Mouse (Mus musculus) ES-Bruce4 (cell line): ENCODE measurements around the gene Banp. TPM values are rescaled to one million over a fixed set of nuclear protein-coding genes. Genes with fewer than 3 reads are reported as not detected.
A peak's percentile ranks its signal among the peaks of the same experiment; 100 is the strongest.

Source experiments
- H3K27ac ChIP-seq: 2 replicates; pipeline ENCODE4 v1.5.1; 2012; ENCODE audit warnings: low read length, inconsistent platforms; ENCODE audit not compliant: insufficient read depth
- H3K27me3 ChIP-seq: 2 replicates; pipeline ENCODE4 v1.6.1; 2012; ENCODE audit warnings: mild to moderate bottlenecking, low read length, inconsistent platforms; ENCODE audit not compliant: control insufficient read depth, poor library complexity, insufficient read depth, severe bottlenecking
- H3K36me3 ChIP-seq: 2 replicates; pipeline ENCODE4 v1.6.1; 2012; ENCODE audit warnings: inconsistent platforms, mild to moderate bottlenecking, low read length, moderate library complexity; ENCODE audit not compliant: control insufficient read depth, poor library complexity, insufficient read depth, severe bottlenecking
- H3K4me1 ChIP-seq: one replicate; pipeline ENCODE4 v1.8.1; 2011; ENCODE audit warnings: low read length; ENCODE audit not compliant: control insufficient read depth, insufficient read depth
- H3K4me3 ChIP-seq: 2 replicates; pipeline ENCODE4 v1.5.1; 2011; ENCODE audit warnings: low read depth, mild to moderate bottlenecking, low read length
- H3K9ac ChIP-seq: 2 replicates; pipeline ENCODE4 v1.6.1; 2012; ENCODE audit warnings: low read depth, mild to moderate bottlenecking, inconsistent platforms; ENCODE audit not compliant: poor library complexity, severe bottlenecking
- H3K9me3 ChIP-seq: replicated peaks from 2 replicates; pipeline ENCODE4 v1.6.1; 2012; ENCODE audit warnings: mild to moderate bottlenecking, low read length, inconsistent platforms; ENCODE audit not compliant: control insufficient read depth, poor library complexity, insufficient read depth, severe bottlenecking
- CTCF ChIP-seq: IDR thresholded peaks from one replicate; pipeline ENCODE4 v1.8.1; 2011; ENCODE audit warnings: low read depth, low read length
- EP300 ChIP-seq: IDR thresholded peaks from 2 replicates; pipeline ENCODE4 v1.6.1; 2011; ENCODE audit warnings: low read depth, low read length; ENCODE audit not compliant: insufficient read depth
- POLR2A ChIP-seq: IDR thresholded peaks from one replicate; pipeline ENCODE4 v1.8.1; 2011; ENCODE audit warnings: low read length; ENCODE audit not compliant: insufficient read depth
- polyA plus RNA-seq: library from polyadenylated mRNA; stranded (reverse); fragments of >200 nt; gene quantifications from 2 replicates; pipeline ENCODE4 v1.2.4, GENCODE M21; 2011; ENCODE audit warnings: low read depth; ENCODE audit not compliant: missing spikeins, insufficient read depth, insufficient read length

The Banp gene
- polyA plus RNA-seq, 1 experiment, result 47.2 TPM

DNA sequence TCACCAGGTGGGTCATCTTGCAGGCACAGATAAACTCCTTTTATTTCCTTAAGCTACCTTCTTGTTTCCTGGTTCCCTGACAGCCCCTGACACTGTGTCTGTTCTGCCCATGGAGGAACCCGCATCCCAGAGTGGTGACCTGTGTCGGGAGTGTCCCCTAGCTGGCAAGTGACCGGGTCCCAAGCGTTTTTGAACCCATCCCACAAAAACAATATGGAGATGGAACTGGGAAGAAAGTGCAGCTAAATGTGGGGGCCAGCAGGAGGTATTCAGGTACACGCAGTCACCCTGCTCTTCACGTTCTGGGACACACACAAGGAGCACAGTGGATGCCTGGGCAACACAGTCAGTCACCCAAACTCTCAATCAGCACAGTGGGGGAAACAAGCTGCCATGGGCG lies 3.2 kb upstream of the Banp start:
- TF ChIP-seq POLR2A (no peak), EP300 (no peak), CTCF (no peak)
- Histone ChIP-seq H3K27me3 (no peaks in the 10 kb centered on the region), H3K9me3 (no peaks in the 10 kb centered on the region), H3K9ac (no peak overlapping the region), H3K4me3 (no peak overlapping the region), H3K4me1 (peaks cover 6% of the 10 kb centered on the region), H3K36me3 (no peaks in the 10 kb centered on the region), H3K27ac (no peak overlapping the region)

DNA sequence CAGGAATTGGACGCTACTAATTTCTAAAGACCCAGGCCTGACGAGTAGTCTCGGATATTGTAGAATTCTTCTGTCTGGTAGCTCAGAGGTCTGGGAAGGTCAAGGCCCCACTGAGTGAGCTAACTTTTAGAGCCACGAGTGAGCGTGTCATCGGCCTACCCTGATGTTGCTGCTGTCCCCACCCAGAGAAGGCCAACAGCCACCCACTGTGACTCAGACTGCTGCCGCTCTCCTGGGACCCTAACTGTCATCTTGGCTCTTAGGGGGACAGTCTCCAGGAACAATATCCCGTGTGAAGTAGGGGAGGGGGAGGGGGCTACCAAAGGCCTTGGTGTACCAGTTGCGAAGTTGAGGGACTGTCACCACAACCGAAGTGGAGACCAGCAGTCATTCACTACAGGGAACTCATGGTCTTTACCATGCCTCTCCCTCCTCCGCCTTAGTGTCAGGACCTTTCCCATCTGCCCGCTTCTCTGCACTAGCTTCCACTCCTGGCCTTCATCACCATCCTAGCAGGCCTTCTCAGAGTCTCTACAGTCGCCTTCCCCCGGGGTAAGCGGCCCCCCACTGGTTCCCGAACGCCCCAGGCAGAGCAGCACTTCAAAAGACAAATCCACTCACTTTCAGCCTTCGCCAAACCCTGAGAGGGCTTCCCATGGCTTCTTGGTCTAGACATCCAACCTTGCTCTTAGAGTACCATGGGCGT lies 2.4 kb upstream of the Banp start:
- TF ChIP-seq EP300 (no peak), CTCF (no peak), POLR2A (no peak)
- Histone ChIP-seq H3K27ac (peak overlapping the region; percentile 45), H3K36me3 (no peaks in the 10 kb centered on the region)

DNA sequence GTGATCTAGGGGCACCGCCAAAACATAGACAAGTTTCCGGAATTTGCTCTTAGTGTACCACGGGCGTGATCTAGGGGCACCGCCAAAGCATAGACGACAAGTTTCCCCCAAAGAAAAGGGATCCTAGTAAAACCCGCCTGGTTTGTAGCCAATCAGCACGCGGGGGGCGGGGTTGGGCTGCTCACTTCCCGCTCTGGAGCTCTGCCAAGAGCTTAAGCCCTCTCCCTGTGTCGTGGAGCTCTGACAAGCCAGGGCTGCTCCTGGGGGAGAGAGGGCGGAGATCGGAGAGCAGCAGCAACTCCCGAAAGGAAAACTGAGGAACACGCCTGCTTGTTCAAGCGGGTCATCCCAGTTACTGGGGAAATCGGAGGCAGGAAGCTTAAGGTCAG lies 1.8 kb upstream of the Banp start:
- Histone ChIP-seq H3K4me3 (peak overlapping the region; percentile 61), H3K9me3 (no peaks in the 10 kb centered on the region), H3K27me3 (no peaks in the 10 kb centered on the region), H3K9ac (peak overlapping the region; percentile 58), H3K36me3 (no peaks in the 10 kb centered on the region), H3K4me1 (peaks cover 6% of the 10 kb centered on the region), H3K27ac (peak overlapping the region; percentile 45)
- 0 out of 2 replicates have a peak, but pooled peaks have one; percentile 53 for TF ChIP-seq EP300
- TF ChIP-seq POLR2A, result peak; percentile 75
- no peak for TF ChIP-seq CTCF

More for the DNA sequence above, 2.4 kb upstream of the Banp start:
- Histone ChIP-seq H3K4me1 (peaks cover 6% of the 10 kb centered on the region), H3K27me3 (no peaks in the 10 kb centered on the region), H3K9ac (peak overlapping the region; percentile 58), H3K4me3 (peak overlapping the region; percentile 50), H3K9me3 (no peaks in the 10 kb centered on the region)

DNA sequence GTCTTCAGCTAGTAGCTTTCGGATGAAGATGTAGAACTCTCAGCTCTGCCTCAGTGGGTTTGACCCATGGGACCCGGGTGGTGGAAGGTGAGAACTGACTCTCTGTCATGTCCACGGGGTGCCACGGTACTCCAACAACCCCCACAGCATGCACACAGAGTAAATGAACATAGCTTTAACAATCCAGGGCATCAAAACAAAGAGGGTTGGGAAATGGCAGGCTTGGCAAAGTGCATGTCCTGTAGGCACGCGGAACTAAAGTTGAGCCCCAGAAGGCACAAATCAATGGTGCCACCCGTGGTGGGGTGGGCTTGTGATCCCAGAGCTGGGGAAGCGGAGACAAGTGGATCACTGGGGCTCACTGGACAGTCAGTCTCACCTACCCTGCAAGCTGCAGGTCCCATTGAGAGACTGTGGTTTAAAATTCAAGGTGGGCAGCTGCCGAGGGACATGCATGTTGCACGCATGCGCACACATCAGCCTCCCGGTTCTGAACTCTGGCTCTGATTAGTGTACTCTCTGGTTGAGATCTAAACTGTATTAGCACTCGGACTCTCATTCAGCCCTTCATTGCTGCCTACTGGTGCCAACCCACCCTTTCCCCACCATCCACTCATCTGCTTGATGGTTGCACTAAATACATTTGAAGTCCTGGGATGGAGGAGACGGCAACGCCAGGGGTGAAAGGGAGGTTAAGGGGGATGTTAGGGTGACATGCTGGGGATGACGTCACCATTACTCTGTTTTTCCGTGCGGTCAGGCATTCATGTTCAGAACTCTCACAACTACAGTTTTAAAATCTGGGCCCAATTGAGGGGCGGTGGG lies 1.0 kb upstream of the Banp start:
- H3K27me3 ChIP-seq, result no peaks in the 10 kb centered on the region
- H3K9me3 ChIP-seq, result no peaks in the 10 kb centered on the region
- peak overlapping the region; percentile 58 for H3K9ac ChIP-seq
- H3K36me3 ChIP-seq, result peaks cover 3% of the 10 kb centered on the region; the same call in 1 of the 2 replicates
- H3K4me3 ChIP-seq, result peak overlapping the region; percentile 61
- no peak for TF ChIP-seq POLR2A
- no peak for TF ChIP-seq CTCF
- TF ChIP-seq EP300, result no peak
- H3K4me1 ChIP-seq, result peaks cover 6% of the 10 kb centered on the region
- peak overlapping the region; percentile 35 for H3K27ac ChIP-seq

DNA sequence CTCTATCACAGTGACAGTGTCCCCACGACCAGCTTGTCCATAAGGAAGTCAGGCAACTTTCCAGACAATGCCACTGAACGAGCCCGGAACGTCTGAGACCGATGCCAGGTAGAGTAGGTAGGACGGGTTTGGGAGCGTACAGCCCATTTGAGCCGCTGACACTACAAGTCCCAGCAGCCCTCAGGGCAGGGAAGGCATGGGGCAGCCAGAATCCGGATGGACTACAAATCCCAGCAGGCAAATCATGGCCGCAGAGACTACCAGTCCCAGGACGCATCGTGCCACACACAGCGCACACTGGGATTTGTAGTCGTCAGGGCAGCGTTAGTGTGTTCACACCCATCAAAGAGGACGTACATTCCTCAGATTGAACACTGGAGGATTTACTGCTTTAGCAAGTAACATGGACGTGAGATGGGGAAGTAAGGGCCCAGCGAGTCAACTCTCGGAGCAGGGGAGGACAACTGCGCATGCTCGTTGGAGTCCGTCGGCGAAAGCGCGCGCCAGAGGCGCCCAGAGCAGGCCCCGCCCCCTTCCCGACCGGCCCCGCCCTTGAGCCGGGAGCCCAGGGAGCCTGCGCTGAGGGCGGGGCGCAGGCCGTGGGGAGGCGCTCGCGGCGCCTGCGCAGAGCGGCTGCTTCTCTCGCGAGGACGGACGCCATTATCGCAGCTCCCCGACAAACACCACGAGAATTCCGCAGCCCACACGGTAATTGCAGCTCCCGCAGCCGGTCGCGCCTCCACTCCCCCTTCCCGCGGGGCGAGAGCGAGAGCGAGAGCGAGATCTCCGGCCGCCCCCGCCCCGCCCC lies 595 bp downstream of the Banp start:
- H3K9ac ChIP-seq, result peak overlapping the region; percentile 98
- no peaks in the 10 kb centered on the region for H3K27me3 ChIP-seq
- H3K27ac ChIP-seq, result peak overlapping the region; percentile 60
- H3K9me3 ChIP-seq, result no peaks in the 10 kb centered on the region
- H3K36me3 ChIP-seq, result peaks cover 18% of the 10 kb centered on the region
- TF ChIP-seq CTCF (no peak), EP300 (peak; percentile 76; the same call in 1 of the 2 replicates), POLR2A (no peak)
- H3K4me3 ChIP-seq, result peak overlapping the region; percentile 91
- H3K4me1 ChIP-seq, result peaks cover 9% of the 10 kb centered on the region
